Mouse (Mus musculus): ENCODE data around the gene Ccr10.
"Not testable (repeated sequence)": the region's sequence is repeated elsewhere in the genome, so short reads cannot be mapped to it uniquely, and the experiment has no call there.

The Ccr10 gene

GRCm38 (mm10) chr11:101170811-101171610 lies 4.2 kb downstream of the Ccr10 start, which contains the start of gene Plekhh3:
Gene Plekhh3 (minus strand): TSS chr11:101171351.
- DNase-seq, result peak; percentile 89

- DNase-seq, result no peak
Measured at GRCm38 (mm10) chr11:101170354-101170810, 4.9 kb downstream of the Ccr10 start, which contains the start of gene Cntnap1. Gene Cntnap1 (plus strand): TSS chr11:101170523.

GRCm38 (mm10) chr11:101169301-101170107 lies 5.7 kb downstream of the Ccr10 start:
- DNase-seq, result no peak

- DNase-seq, result no peak
Measured at GRCm38 (mm10) chr11:101168301-101168980, 6.8 kb downstream of the Ccr10 start.

- no peak for DNase-seq
Measured at GRCm38 (mm10) chr11:101167963-101168300, 7.3 kb downstream of the Ccr10 start.

- no peak for DNase-seq
Measured at GRCm38 (mm10) chr11:101167211-101167962, 7.9 kb downstream of the Ccr10 start.

- no peak for DNase-seq
Measured at GRCm38 (mm10) chr11:101166357-101166756, 8.9 kb downstream of the Ccr10 start.

- DNase-seq, result no peak
Measured at GRCm38 (mm10) chr11:101164677-101165580, 10.3 kb downstream of the Ccr10 start.

GRCm38 (mm10) chr11:101164351-101164665 lies 10.9 kb downstream of the Ccr10 start:
- DNase-seq, result peak; percentile 56

- no peak for DNase-seq
Measured at GRCm38 (mm10) chr11:101163476-101164350, 11.5 kb downstream of the Ccr10 start.

- DNase-seq, result no peak
Measured at GRCm38 (mm10) chr11:101162772-101163171, 12.5 kb downstream of the Ccr10 start.

GRCm38 (mm10) chr11:101162301-101162700 lies 12.9 kb downstream of the Ccr10 start:
- DNase-seq, result no peak

GRCm38 (mm10) chr11:101161551-101161950 lies 13.7 kb downstream of the Ccr10 start:
- DNase-seq, result no peak

GRCm38 (mm10) chr11:101160981-101161505 lies 14.2 kb downstream of the Ccr10 start:
- not testable (repeated sequence) for DNase-seq

- not testable (repeated sequence) for DNase-seq
Measured at GRCm38 (mm10) chr11:101160151-101160550, 15.1 kb downstream of the Ccr10 start.

- peak; percentile 71 for DNase-seq
Measured at GRCm38 (mm10) chr11:101155728-101156371, 19.4 kb downstream of the Ccr10 start, which contains the start of gene Tubg2. Gene Tubg2 (plus strand): TSS chr11:101155907.

- no peak for DNase-seq
Measured at GRCm38 (mm10) chr11:101155151-101155550, 20.1 kb downstream of the Ccr10 start.

GRCm38 (mm10) chr11:101154648-101155047 lies 20.6 kb downstream of the Ccr10 start:
- DNase-seq, result no peak

- no peak for DNase-seq
Measured at GRCm38 (mm10) chr11:101152825-101153224, 22.4 kb downstream of the Ccr10 start.

- DNase-seq, result no peak
Measured at GRCm38 (mm10) chr11:101151063-101151462, 24.2 kb downstream of the Ccr10 start.
